Mouse (Mus musculus) kidney, embryonic 16.5 days (tissue): Measurements from ENCODE around the gene Arl6. TPM values are rescaled to one million over a fixed set of nuclear protein-coding genes. Genes with fewer than 3 reads are reported as not detected.

Experiments
- ATAC-seq: fragments of 200-750 bp; cut with Nextera tagmentation; 2 replicates; pipeline ENCODE4 v1.8.0; 2017; ENCODE audit warnings: moderate TSS enrichment; ENCODE audit not compliant: low FRiP score, low TSS enrichment
- H3K27ac ChIP-seq: fragments of 300-500 bp; sonication (generic); 2 replicates; pipeline ENCODE4 v1.5.1; 2014; ENCODE audit warnings: low read length
- H3K27me3 ChIP-seq: fragments of 300-500 bp; sonication (generic); 2 replicates; pipeline ENCODE4 v1.6.1; 2014; ENCODE audit warnings: low read length, control low read depth, mixed read lengths; ENCODE audit not compliant: insufficient read depth
- H3K36me3 ChIP-seq: fragments of 300-500 bp; sonication (generic); 2 replicates; pipeline ENCODE4 v1.6.1; 2014; ENCODE audit warnings: low read length, control low read depth, mixed read lengths; ENCODE audit not compliant: insufficient read depth
- H3K4me1 ChIP-seq: fragments of 300-500 bp; sonication (generic); 2 replicates; pipeline ENCODE4 v1.6.1; 2014; ENCODE audit warnings: low read length, control low read depth, mixed read lengths; ENCODE audit not compliant: insufficient read depth
- H3K4me2 ChIP-seq: fragments of 300-500 bp; sonication (generic); replicated peaks from 2 replicates; pipeline ENCODE4 v1.6.1; 2014; ENCODE audit warnings: low read depth, low read length
- H3K4me3 ChIP-seq: fragments of 300-500 bp; sonication (generic); 2 replicates; pipeline ENCODE4 v1.5.1; 2014; ENCODE audit warnings: mild to moderate bottlenecking, low read length
- H3K9ac ChIP-seq: fragments of 300-500 bp; sonication (generic); replicated peaks from 2 replicates; pipeline ENCODE4 v1.6.1; 2014; ENCODE audit warnings: low read length
- H3K9me3 ChIP-seq: fragments of 300-500 bp; sonication (generic); 2 replicates; pipeline ENCODE4 v1.6.1; 2016; ENCODE audit warnings: low read length, control low read depth
- WGBS: fragments of 180-500 bp; shearing (Covaris S2); extraction: QIAGEN DNeasy Blood & Tissue Kit; methylation state at CpG from one replicate; pipeline ENCODE4 v1.1.7; 2014; 5-methylcytosine and 5-hydroxymethylcytosine counted together
- polyA plus RNA-seq: library from polyadenylated mRNA; unstranded; fragments of >200 nt; fragmentation: Nextera tagmentation; extraction: Ambion mirVana; gene quantifications from 2 replicates; pipeline ENCODE4 v1.2.1, GENCODE M21; 2015

Gene Arl6
- polyA plus RNA-seq, 1 experiment from 2014 or later = 38.7 TPM

DNA sequence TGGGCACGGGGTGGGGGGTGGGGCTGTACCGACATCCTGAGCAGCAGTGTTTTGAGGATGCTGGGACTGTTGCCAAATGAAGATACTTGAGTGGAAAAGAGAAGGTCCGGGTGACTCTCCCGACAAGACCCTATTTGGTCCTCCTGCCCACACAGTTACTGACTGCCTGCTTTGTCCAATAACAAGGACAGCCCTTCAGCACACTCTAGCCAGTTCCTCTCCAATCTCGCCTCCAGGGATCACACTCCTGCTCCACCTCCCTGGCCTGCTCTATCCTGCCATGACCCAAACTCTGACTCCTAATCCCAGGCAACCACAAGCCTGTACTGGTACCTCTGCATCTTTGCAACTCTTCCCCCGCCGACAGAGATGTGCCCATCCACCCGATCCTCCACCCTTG, 69.4 kb downstream of the Arl6 start:
- H3K36me3 ChIP-seq = peaks cover 5% of the 10 kb centered on the region; the same call in 1 of the 2 replicates
- ATAC-seq = no peak
- H3K9ac ChIP-seq = no peak overlapping the region
- H3K4me1 ChIP-seq = peaks cover 13% of the 10 kb centered on the region
- no peak overlapping the region for H3K4me2 ChIP-seq
- H3K27ac ChIP-seq = no peak overlapping the region
- no peaks in the 10 kb centered on the region for H3K9me3 ChIP-seq
- WGBS = 77% methylated on average over 8 of the region's 8 CpGs
- no peak overlapping the region for H3K4me3 ChIP-seq
- H3K27me3 ChIP-seq = no peaks in the 10 kb centered on the region

DNA sequence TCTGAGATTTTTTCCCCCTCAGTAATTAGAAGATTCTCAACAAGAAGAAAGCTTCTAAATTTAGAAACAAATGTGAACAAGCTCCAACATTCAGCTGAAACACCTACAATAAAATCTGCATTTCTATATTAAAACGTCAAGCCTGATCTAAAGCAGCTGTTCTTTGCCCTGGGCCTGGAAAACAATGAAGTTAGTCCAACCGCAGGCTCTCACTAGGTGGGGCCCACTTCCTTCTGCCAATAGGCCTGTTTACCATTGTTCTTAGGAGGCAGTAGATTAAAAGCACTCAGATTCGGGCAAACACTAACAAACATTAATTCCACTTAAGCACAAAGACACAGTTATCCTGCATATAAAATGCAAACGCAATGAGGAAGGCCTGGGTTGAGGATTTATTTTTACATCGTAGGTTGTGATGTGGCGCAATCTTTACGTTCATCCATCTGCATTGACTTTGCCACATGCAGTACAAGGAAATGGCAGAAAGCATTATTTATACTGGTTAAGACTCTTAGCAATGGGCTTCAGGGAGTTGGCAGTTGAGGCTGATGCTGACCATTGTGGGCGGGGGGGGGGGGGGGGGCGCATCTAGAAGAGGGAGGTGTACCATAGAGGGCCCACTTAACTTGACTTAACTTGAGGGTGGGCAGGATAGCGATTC, 71.3 kb downstream of the Arl6 start:
- Histone ChIP-seq H3K4me3 (no peak overlapping the region), H3K27me3 (no peaks in the 10 kb centered on the region), H3K4me2 (no peak overlapping the region), H3K36me3 (peaks cover 5% of the 10 kb centered on the region; the same call in 1 of the 2 replicates), H3K9ac (no peak overlapping the region), H3K4me1 (peaks cover 7% of the 10 kb centered on the region), H3K9me3 (no peaks in the 10 kb centered on the region), H3K27ac (peak overlapping the region; percentile 36)
- 55% methylated on average over 9 of the region's 10 CpGs for WGBS
- peak; percentile 47; the same call in 1 of the 2 replicates for ATAC-seq

DNA sequence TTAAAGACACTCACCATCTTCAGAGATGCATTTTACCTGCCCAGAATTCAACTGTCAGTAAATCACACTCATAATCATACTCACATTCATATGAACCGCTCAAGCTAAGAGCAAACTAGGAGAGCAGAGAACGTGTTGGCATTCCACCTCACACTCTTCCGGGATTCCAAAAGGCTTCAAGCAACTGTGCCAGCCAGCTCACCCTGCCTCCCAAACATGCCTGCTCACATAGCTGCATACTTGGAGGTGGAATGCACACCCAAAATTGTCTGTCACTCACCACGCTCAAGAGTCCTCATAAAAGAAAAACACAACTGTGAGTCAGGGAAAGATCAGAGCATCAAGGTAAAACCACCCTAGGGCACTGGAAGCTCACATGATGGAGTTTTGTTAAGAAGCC, 72.8 kb downstream of the Arl6 start:
- Histone ChIP-seq H3K27me3 (no peaks in the 10 kb centered on the region), H3K9ac (no peak overlapping the region), H3K9me3 (no peaks in the 10 kb centered on the region), H3K36me3 (peaks cover 5% of the 10 kb centered on the region; the same call in 1 of the 2 replicates), H3K27ac (0 out of 2 replicates have a peak overlapping the region, but pooled peaks have one; percentile 25), H3K4me3 (no peak overlapping the region), H3K4me1 (peaks cover 7% of the 10 kb centered on the region), H3K4me2 (no peak overlapping the region)
- 88% methylated on average over 4 of the region's 4 CpGs for WGBS
- ATAC-seq = no peak

DNA sequence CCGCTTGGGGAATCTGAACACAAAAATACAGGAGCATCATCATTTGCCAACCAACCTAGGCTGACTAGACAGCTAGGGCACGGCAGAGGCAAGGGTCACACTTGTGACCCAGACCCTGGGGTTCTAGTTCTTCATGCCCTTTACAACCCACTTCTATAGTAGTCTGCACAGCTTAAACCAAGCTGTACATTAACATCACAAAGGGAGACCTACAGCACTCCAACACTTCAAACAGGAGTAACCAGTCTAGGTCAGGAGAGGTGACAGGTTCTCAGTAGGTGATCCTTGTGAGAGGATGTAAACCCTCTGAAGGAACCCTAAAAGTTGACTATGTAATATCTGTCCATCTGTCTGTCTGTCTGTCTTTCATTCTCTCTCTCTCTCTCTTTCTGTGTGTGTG, 73.6 kb downstream of the Arl6 start:
- Histone ChIP-seq H3K4me3 (no peak overlapping the region), H3K27ac (no peak overlapping the region), H3K4me1 (peaks cover 7% of the 10 kb centered on the region), H3K27me3 (no peaks in the 10 kb centered on the region), H3K4me2 (no peak overlapping the region), H3K9me3 (no peaks in the 10 kb centered on the region), H3K9ac (no peak overlapping the region), H3K36me3 (peaks cover 5% of the 10 kb centered on the region; the same call in 1 of the 2 replicates)
- ATAC-seq = no peak; the same call in 1 of the 2 replicates
- 78% methylated on average over 2 of the region's 2 CpGs for WGBS

DNA sequence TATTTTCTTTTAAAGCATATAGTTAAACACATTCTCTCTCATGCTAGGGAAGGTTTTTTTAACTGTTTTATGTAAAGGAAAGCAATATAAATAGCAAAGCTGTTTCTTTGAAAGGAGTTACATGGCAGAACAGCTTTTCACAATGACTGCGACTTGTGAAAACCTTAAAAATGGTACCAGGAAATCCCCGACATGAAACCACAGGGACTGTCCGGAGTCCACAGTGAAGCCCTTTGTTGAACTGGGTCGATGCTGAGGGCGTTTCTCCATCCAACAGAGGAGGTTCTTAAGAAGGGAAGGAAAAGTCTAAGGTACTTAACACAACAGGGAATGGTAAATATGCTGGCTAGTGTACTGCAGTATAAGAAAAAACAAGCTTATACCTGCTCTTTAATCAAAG, 75.2 kb downstream of the Arl6 start:
- H3K36me3 ChIP-seq = peaks cover 5% of the 10 kb centered on the region; the same call in 1 of the 2 replicates
- no peak overlapping the region for H3K9ac ChIP-seq
- peaks cover 7% of the 10 kb centered on the region for H3K4me1 ChIP-seq
- H3K27ac ChIP-seq = no peak overlapping the region
- ATAC-seq = no peak
- 88% methylated on average over 5 of the region's 5 CpGs for WGBS
- no peaks in the 10 kb centered on the region for H3K9me3 ChIP-seq
- H3K4me3 ChIP-seq = no peak overlapping the region
- H3K27me3 ChIP-seq = no peaks in the 10 kb centered on the region
- H3K4me2 ChIP-seq = no peak overlapping the region

Other genes with a start within 250 kb of the Arl6 start
- gene Gabrr3, start 232.1 kb downstream of the Arl6 start, polyA plus RNA-seq = 0.06 TPM in 1 of 2 replicates, not detected in the other
- gene Riox2, start 167.6 kb downstream of the Arl6 start, polyA plus RNA-seq = 37.8 and 39.8 TPM in 2 replicates
- gene Crybg3, start 38.4 kb downstream of the Arl6 start, polyA plus RNA-seq = 7.6 and 8.7 TPM in 2 replicates